Mouse (Mus musculus): ENCODE data around the gene Gm21394.
"Not testable (repeated sequence)": the region's sequence is repeated elsewhere in the genome, so short reads cannot be mapped to it uniquely, and the experiment has no call there.

Gm21394 gene

DNA sequence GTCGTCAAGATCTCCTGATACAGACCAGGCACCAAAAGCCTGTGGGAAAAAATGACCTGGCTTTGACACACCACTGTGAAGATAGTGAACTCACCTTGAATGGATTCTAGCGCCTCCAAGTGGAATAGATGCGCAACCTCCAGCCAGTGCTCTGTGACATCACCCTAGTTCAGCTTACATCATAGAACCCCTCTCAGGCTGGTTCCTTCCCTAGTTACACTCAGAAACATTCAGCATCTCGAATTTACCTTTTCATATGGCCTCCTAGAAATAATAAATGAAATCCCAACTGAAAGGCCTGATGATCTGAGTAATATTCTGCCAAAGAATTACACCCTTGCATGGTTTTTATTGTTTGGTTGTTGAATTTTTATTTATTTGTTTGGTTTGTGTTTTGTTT lies at the start of gene Gm21394:
Gm21394 (minus strand) TSS at position 101 of the 400 bp plus-strand sequence.
- not testable (repeated sequence) for DNase-seq (ENCODE audit: low spot score)

Measured in urinary bladder, postnatal 25 days (tissue).